Mouse (Mus musculus) heart, adult 2 months (tissue): ENCODE measurements at regions not wholly inside any gene's neighbourhood (a gene's known extent, or its start where the extent isn't known, plus 50 kb on each side); places are given as distances from the start of the nearest gene placed in this dataset.

Experiments used
- DNase-seq, 2 experiments: peaks; one replicate each; pipeline ENCODE4 v3.0.0; 2021
- H3K27ac ChIP-seq: fragments of 200-600 bp; 2 replicates; pipeline ENCODE4 v1.8.1; 2022
- H3K27me3 ChIP-seq: fragments of 200-500 bp; 2 replicates; pipeline ENCODE4 v1.6.1; 2012; ENCODE audit warnings: mild to moderate bottlenecking, low read length, inconsistent platforms, mixed read lengths; ENCODE audit not compliant: control insufficient read depth, insufficient read depth
- H3K36me3 ChIP-seq: fragments of 200-500 bp; 2 replicates; pipeline ENCODE4 v1.6.1; 2012; ENCODE audit warnings: low read length, inconsistent platforms; ENCODE audit not compliant: control insufficient read depth, insufficient read depth
- H3K4me1 ChIP-seq: fragments of 200-500 bp; 2 replicates; pipeline ENCODE4 v1.6.1; 2011; ENCODE audit warnings: low read length; ENCODE audit not compliant: control insufficient read depth, insufficient read depth
- H3K4me3 ChIP-seq: fragments of 200-600 bp; 2 replicates; pipeline ENCODE4 v1.8.1; 2022
- H3K79me2 ChIP-seq: fragments of 200-500 bp; replicated peaks from 2 replicates; pipeline ENCODE4 v1.6.1; 2012; ENCODE audit warnings: mild to moderate bottlenecking, inconsistent platforms, low read length, moderate library complexity, mixed read lengths; ENCODE audit not compliant: control insufficient read depth, insufficient read depth
- H3K9ac ChIP-seq: fragments of 200-500 bp; 2 replicates; pipeline ENCODE4 v1.6.1; 2012; ENCODE audit warnings: low read depth, mild to moderate bottlenecking, control low read depth, inconsistent platforms, low read length, mixed read lengths
- CTCF ChIP-seq: fragments of 200-600 bp; IDR thresholded peaks from 2 replicates; pipeline ENCODE4 v1.8.1; 2022; ENCODE audit warnings: antibody characterized with exemption, mild to moderate bottlenecking, moderate library complexity
- EP300 ChIP-seq: fragments of 200-500 bp; IDR thresholded peaks from 2 replicates; pipeline ENCODE4 v1.6.1; 2011; ENCODE audit warnings: low read depth, low read length, control low read depth; ENCODE audit not compliant: insufficient read depth
- POLR2A ChIP-seq: fragments of 200-500 bp; IDR thresholded peaks from 2 replicates; pipeline ENCODE4 v1.6.1; 2011; ENCODE audit warnings: mild to moderate bottlenecking, low read depth, low read length, control low read depth; ENCODE audit not compliant: insufficient read depth
- WGBS: fragments of 180-500 bp; shearing (Covaris S2); methylation state at CpG from one replicate; pipeline ENCODE4 v1.1.7; 2018; 5-methylcytosine and 5-hydroxymethylcytosine counted together
- intact Hi-C: fragments of 180-260 bp; cut with DNase I; formaldehyde crosslinking; loops from one replicate; pipeline ENCODE4 v1.15.1; 2025

- Histone ChIP-seq H3K27me3 (no peaks in the 10 kb centered on the region), H3K9ac (no peak overlapping the region), H3K27ac (no peak overlapping the region), H3K4me3 (no peak overlapping the region), H3K79me2 (no peaks in the 10 kb centered on the region), H3K4me1 (no peaks in the 10 kb centered on the region), H3K36me3 (no peaks in the 10 kb centered on the region)
- TF ChIP-seq POLR2A (no peak), EP300 (no peak), CTCF (no peak)
- intact Hi-C loops: no loop called here
- 67% methylated on average over 1 of the region's 1 CpGs for whole genome bisulfite sequencing
- DNase-seq: no peak
Measured at GRCm38 (mm10) chr11:43952151-43952550, 51.1 kb upstream of the Adra1b start.

- DNase-seq: peak in 1 of 2 experiments; percentile 22
- Histone ChIP-seq H3K36me3 (no peaks in the 10 kb centered on the region), H3K4me1 (peaks cover 3% of the 10 kb centered on the region; the same call in 1 of the 2 replicates), H3K79me2 (no peaks in the 10 kb centered on the region), H3K4me3 (no peak overlapping the region), H3K27me3 (no peaks in the 10 kb centered on the region), H3K27ac (no peak overlapping the region), H3K9ac (no peak overlapping the region)
- 54% methylated on average over 3 of the region's 3 CpGs for WGBS
- intact Hi-C loops: no loop called here
- TF ChIP-seq EP300: no peak
- TF ChIP-seq POLR2A: no peak
Measured at GRCm38 (mm10) chr11:43958241-43958975, 57.4 kb upstream of the Adra1b start.

DNA sequence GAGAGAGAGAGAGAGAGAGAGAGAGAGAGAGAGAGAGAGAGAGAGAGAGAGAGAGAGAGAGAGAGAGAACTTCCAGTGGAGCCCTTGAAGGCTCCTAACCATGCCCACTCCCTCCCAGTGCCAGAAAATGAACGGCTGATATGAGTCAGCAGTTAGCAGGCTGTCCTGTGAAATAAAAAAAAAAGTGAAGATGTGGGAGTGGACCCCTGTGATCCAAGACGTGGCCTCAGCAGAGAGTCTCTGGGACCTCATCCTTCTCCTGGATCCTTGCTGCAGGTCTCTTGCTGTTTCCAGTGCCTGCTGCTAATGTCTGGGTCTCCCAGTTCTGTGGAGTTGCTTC, 57.9 kb upstream of the Adra1b start:
- H3K4me3 ChIP-seq: no peak overlapping the region
- no peaks in the 10 kb centered on the region for H3K79me2 ChIP-seq
- TF ChIP-seq EP300 (no peak), CTCF (no peak), POLR2A (no peak)
- no peaks in the 10 kb centered on the region for H3K27me3 ChIP-seq
- WGBS: 29% methylated on average over 2 of the region's 2 CpGs
- no peak overlapping the region for H3K9ac ChIP-seq
- H3K27ac ChIP-seq: no peak overlapping the region
- H3K4me1 ChIP-seq: peaks cover 3% of the 10 kb centered on the region; the same call in 1 of the 2 replicates
- intact Hi-C loops: no loop called here
- DNase-seq: no peak
- no peaks in the 10 kb centered on the region for H3K36me3 ChIP-seq

DNA sequence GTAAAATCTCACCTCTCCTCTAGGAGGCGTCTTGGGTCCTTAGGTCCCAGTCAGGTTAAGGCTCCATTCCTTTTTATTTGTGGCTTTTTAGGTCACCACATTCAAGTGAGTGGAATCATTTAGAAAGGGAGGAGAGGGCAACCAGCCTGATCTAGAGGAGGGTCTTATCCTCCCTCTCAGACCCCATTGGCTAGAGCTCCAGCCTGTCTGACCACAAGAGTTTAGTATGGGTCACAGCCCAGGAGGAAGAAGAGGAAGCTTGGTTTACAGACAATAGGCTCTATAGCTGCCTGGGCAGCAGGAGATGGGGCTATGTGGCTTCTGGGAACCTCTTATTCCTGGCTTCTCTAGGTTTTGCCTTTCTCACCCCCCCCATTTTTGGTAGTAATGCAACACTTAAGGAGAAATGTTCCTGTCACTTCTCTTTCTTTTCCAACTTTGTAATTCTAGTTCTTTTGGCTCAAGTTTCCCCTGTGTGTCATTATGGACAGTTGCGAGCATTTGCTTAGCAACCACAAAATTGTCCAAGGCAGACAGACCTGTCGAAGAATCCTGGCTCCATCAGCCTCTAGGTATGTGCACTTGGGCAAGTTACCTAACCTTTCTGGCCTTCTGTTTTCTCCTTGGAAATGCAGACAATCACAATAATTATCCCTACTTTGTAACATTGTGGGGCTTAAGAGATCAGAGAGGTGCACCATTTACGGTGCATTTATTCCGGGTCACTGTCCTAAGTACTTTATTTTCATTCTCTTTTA, 59.5 kb upstream of the Adra1b start:
- Histone ChIP-seq H3K27me3 (no peaks in the 10 kb centered on the region), H3K36me3 (no peaks in the 10 kb centered on the region), H3K27ac (peak overlapping the region; percentile 70), H3K79me2 (no peaks in the 10 kb centered on the region), H3K4me3 (no peak overlapping the region), H3K9ac (no peak overlapping the region), H3K4me1 (peaks cover 3% of the 10 kb centered on the region; the same call in 1 of the 2 replicates)
- no peak for DNase-seq
- 62% methylated on average over 5 of the region's 5 CpGs for WGBS
- intact Hi-C loops: no loop called here
- no peak for TF ChIP-seq EP300
- TF ChIP-seq POLR2A: no peak
- peak; percentile 22; the same call in 1 of the 2 replicates for TF ChIP-seq CTCF

GRCm38 (mm10) chr11:43961398-43962070, 60.5 kb upstream of the Adra1b start:
- Histone ChIP-seq H3K9ac (no peak overlapping the region), H3K4me1 (peaks cover 3% of the 10 kb centered on the region; the same call in 1 of the 2 replicates), H3K27me3 (no peaks in the 10 kb centered on the region), H3K27ac (peak overlapping the region; percentile 70), H3K4me3 (no peak overlapping the region), H3K36me3 (no peaks in the 10 kb centered on the region), H3K79me2 (no peaks in the 10 kb centered on the region)
- intact Hi-C loops: no loop called here
- DNase-seq: peak in 1 of 2 experiments; percentile 31
- TF ChIP-seq CTCF: no peak
- no peak for TF ChIP-seq POLR2A
- TF ChIP-seq EP300: no peak
- 62% methylated on average over 6 of the region's 6 CpGs for WGBS

DNA sequence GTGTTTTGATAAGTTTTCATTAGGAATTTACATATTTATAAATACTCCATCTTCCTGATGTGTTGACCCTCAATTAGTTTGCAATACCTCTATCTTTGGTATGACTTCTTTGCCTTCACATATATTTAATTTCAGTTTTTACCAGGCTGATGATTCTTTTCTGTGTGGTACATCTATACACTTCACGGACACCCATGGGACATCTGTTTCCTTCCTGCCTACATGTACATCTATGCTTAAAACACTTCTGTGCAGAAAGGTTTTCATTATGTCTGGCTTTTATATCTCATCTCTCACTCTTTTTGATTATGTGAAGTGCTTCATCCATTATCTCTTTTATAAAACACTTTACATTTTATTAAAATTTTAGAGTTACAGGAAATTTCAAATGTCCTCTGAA, 66.8 kb upstream of the Adra1b start:
- no peaks in the 10 kb centered on the region for H3K79me2 ChIP-seq
- no peak overlapping the region for H3K4me3 ChIP-seq
- 68% methylated on average over 1 of the region's 1 CpGs for WGBS
- no peak overlapping the region for H3K9ac ChIP-seq
- no peaks in the 10 kb centered on the region for H3K27me3 ChIP-seq
- H3K36me3 ChIP-seq: no peaks in the 10 kb centered on the region
- DNase-seq: no peak
- H3K4me1 ChIP-seq: no peaks in the 10 kb centered on the region
- TF ChIP-seq CTCF (no peak), POLR2A (no peak)
- intact Hi-C loops: no loop called here
- no peak overlapping the region for H3K27ac ChIP-seq
